Mouse (Mus musculus) embryonic facial prominence, embryonic 11.5 days (tissue): ENCODE measurements around the gene Palm. TPM values are rescaled to one million over a fixed set of nuclear protein-coding genes. Genes with fewer than 3 reads are reported as not detected.
"Not testable (repeated sequence)": the region's sequence is repeated elsewhere in the genome, so short reads cannot be mapped to it uniquely, and the experiment has no call there.

ENCODE experiments used
- ATAC-seq: fragments of 200-750 bp; cut with Nextera tagmentation; replicated peaks from 2 replicates; pipeline ENCODE4 v1.8.0; 2017; ENCODE audit warnings: low read depth; ENCODE audit not compliant: insufficient number of reproducible peaks, low FRiP score, low TSS enrichment
- DNase-seq: peaks from one replicate; pipeline ENCODE4 v3.0.0-alpha.2; 2015; ENCODE audit warnings: low spot score
- H3K27ac ChIP-seq: fragments of 300-500 bp; sonication (generic); replicated peaks from 2 replicates; pipeline ENCODE4 v1.5.1; 2014; ENCODE audit warnings: mild to moderate bottlenecking, low read depth, low read length, control low read depth
- H3K27me3 ChIP-seq: fragments of 300-500 bp; sonication (generic); 2 replicates; pipeline ENCODE4 v1.6.1; 2014; ENCODE audit warnings: mild to moderate bottlenecking, low read length, moderate library complexity, mixed read lengths; ENCODE audit not compliant: control insufficient read depth, insufficient read depth
- H3K36me3 ChIP-seq: fragments of 300-500 bp; sonication (generic); replicated peaks from 2 replicates; pipeline ENCODE4 v1.6.1; 2014; ENCODE audit warnings: low read depth, mild to moderate bottlenecking, low read length, moderate library complexity, mixed read lengths; ENCODE audit not compliant: control insufficient read depth, insufficient read depth
- H3K4me1 ChIP-seq: fragments of 300-500 bp; sonication (generic); 2 replicates; pipeline ENCODE4 v1.6.1; 2014; ENCODE audit warnings: low read length, mixed read lengths; ENCODE audit not compliant: control insufficient read depth, insufficient read depth
- H3K4me2 ChIP-seq: fragments of 300-500 bp; sonication (generic); 2 replicates; pipeline ENCODE4 v1.6.1; 2014; ENCODE audit warnings: low read depth, mild to moderate bottlenecking, control low read depth, low read length, moderate library complexity
- H3K4me3 ChIP-seq: fragments of 300-500 bp; sonication (generic); 2 replicates; pipeline ENCODE4 v1.5.1; 2014; ENCODE audit warnings: low read depth, low read length, control low read depth
- H3K9ac ChIP-seq: fragments of 300-500 bp; sonication (generic); replicated peaks from 2 replicates; pipeline ENCODE4 v1.6.1; 2014; ENCODE audit warnings: mild to moderate bottlenecking, control low read depth, low read length
- H3K9me3 ChIP-seq: fragments of 300-500 bp; sonication (generic); replicated peaks from 2 replicates; pipeline ENCODE4 v1.6.1; 2016; ENCODE audit warnings: mild to moderate bottlenecking, low read length, inconsistent platforms, mixed read lengths; ENCODE audit not compliant: control insufficient read depth
- WGBS: fragments of 180-500 bp; shearing (Covaris S2); extraction: QIAGEN DNeasy Blood & Tissue Kit; methylation state at CpG from one replicate; pipeline ENCODE4 v1.1.7; 2014; 5-methylcytosine and 5-hydroxymethylcytosine counted together
- polyA plus RNA-seq: library from polyadenylated mRNA; unstranded; fragments of >200 nt; fragmentation: Nextera tagmentation; extraction: Ambion mirVana; gene quantifications from 2 replicates; pipeline ENCODE4 v1.2.1, GENCODE M21; 2014

Gene Palm
- polyA plus RNA-seq, 1 experiment from 2014 or later, result 85.7 TPM

DNA sequence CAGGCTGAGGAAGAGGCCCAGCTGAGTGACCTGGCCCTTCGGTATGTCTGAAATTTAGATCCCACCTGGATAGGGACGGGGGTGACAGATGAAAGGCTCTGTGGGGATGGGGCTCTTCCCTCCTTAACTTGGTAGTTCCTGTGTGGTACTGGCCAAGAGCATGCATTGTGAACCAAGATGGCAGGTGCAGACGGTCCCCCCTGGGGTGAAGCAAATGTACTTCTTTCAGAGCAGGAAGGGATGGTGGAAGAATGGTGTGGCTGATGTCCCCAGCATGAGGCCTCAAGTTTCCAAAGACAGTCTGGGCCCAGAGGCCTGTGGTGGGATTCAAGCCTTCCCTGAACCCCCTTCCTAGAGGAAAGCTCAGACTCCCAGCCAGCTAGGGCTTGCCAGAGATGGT lies 37.5 kb upstream of the Palm start:
- peaks cover 14% of the 10 kb centered on the region for H3K36me3 ChIP-seq
- DNase-seq (no peak), ATAC-seq (no peak)
- H3K9ac ChIP-seq, result no peak overlapping the region
- no peaks in the 10 kb centered on the region; the same call in 1 of the 2 replicates for H3K4me1 ChIP-seq
- WGBS, result 78% methylated on average over 3 of the region's 3 CpGs
- H3K4me3 ChIP-seq, result no peak overlapping the region
- no peak overlapping the region for H3K4me2 ChIP-seq
- no peaks in the 10 kb centered on the region for H3K9me3 ChIP-seq
- no peak overlapping the region for H3K27ac ChIP-seq
- H3K27me3 ChIP-seq, result no peaks in the 10 kb centered on the region

DNA sequence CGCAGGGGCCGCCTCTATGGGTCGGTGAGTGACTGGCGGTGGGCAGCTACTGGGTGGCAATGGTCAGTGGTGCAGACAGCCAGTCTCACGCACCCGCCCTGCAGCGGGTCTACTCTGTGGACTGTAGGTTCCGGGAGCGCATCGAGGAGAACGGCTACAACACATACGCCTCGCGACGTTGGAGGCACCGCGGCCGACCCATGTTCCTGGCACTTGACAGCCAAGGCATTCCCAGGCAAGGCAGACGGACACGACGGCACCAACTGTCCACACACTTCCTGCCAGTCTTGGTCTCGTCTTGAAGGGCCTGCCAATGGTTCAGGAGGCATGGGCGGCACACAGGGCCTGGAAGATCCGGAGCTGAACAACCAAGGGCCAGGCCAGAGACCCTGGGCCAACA lies 36.7 kb upstream of the Palm start:
- Histone ChIP-seq H3K27me3 (no peaks in the 10 kb centered on the region), H3K4me1 (no peaks in the 10 kb centered on the region; the same call in 1 of the 2 replicates), H3K36me3 (peaks cover 16% of the 10 kb centered on the region), H3K9me3 (no peaks in the 10 kb centered on the region), H3K4me2 (no peak overlapping the region), H3K27ac (no peak overlapping the region), H3K9ac (no peak overlapping the region), H3K4me3 (no peak overlapping the region)
- DNase-seq (no peak), ATAC-seq (no peak)
- 94% methylated on average over 24 of the region's 24 CpGs for WGBS

DNA sequence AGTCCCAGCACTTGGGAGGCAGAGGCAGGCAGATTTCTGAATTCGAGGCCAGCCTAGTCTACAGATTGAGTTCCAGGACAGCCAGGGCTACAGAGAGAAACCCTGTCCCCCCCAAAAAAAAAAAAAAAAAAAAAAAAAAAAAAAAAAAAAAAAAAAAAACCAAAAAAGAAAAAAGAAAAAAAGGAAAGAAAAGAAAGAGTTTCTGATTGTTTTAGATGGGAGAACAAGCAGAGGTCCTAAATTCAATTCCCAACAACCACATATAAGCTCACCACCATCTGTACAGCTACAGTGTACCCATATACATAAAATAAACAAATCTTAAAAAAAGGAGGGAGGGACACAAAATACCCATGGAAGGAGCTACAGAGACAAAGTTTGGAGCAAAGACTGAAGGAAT lies 33.7 kb upstream of the Palm start:
- ATAC-seq, H3K9ac ChIP-seq, DNase-seq, H3K4me2 ChIP-seq, H3K9me3 ChIP-seq, H3K4me3 ChIP-seq, H3K27ac ChIP-seq, H3K4me1 ChIP-seq, H3K27me3 ChIP-seq: not testable (repeated sequence)
- H3K36me3 ChIP-seq, result peaks cover 20% of the 10 kb centered on the region
- 95% methylated on average over 1 of the region's 1 CpGs for WGBS

DNA sequence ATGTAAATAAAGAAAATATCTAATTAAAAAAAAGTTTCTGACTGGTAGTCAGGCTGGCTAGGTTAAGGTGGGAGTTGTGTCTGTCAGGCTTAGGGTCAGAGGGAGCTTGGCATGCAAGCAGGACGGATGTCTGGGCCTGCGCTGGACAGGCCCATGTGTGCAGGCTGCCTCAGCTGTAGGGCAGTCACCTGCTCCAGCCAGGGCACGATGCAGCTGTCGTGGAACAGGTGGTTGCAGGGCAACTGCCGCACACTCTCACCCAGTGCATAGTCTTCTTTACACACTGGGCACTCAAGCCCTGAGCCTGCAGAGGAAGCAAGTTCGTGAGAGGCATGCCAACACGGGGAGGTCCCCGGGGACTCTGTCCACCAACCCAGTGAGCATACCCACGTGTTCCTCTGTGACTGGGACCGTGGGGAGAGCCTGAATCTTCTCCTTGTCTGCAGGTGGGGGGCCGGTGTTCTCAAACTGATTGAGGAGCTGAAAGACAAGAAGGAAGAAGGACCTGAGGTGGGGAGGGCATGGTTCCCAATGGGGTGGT lies 32.7 kb upstream of the Palm start:
- no peaks in the 10 kb centered on the region for H3K9me3 ChIP-seq
- H3K4me3 ChIP-seq, result no peak overlapping the region
- H3K4me2 ChIP-seq, result no peak overlapping the region
- H3K9ac ChIP-seq, result no peak overlapping the region
- H3K27ac ChIP-seq, result no peak overlapping the region
- 91% methylated on average over 11 of the region's 11 CpGs for WGBS
- peaks cover 5% of the 10 kb centered on the region for H3K4me1 ChIP-seq
- peaks cover 20% of the 10 kb centered on the region for H3K36me3 ChIP-seq
- DNase-seq (no peak), ATAC-seq (no peak)
- no peaks in the 10 kb centered on the region for H3K27me3 ChIP-seq

DNA sequence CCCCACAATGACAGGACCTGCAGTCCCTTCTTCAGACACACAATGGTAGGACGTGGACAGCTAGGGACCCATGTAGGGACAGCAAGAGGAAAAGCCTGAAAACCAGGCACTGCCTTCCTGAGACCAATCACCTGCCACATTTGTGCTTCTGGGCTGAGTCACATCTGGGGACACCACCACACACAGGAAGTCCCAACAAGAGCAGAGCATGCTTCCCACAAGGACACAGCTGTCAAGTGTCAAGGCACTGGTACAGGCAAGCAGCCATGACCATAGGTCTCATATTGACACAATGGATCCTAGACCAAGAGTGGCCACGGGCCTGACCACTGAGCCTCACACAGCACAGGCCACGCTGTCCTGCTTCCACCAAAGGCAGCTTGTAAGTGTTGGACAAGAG lies 30.5 kb upstream of the Palm start:
- peaks cover 11% of the 10 kb centered on the region for H3K4me1 ChIP-seq
- H3K9ac ChIP-seq, result no peak overlapping the region
- no peak overlapping the region for H3K27ac ChIP-seq
- no peak overlapping the region for H3K4me3 ChIP-seq
- no peaks in the 10 kb centered on the region for H3K27me3 ChIP-seq
- 94% methylated on average over 3 of the region's 3 CpGs for WGBS
- H3K4me2 ChIP-seq, result no peak overlapping the region
- ATAC-seq (no peak), DNase-seq (no peak)
- no peaks in the 10 kb centered on the region for H3K9me3 ChIP-seq
- peaks cover 17% of the 10 kb centered on the region for H3K36me3 ChIP-seq

DNA sequence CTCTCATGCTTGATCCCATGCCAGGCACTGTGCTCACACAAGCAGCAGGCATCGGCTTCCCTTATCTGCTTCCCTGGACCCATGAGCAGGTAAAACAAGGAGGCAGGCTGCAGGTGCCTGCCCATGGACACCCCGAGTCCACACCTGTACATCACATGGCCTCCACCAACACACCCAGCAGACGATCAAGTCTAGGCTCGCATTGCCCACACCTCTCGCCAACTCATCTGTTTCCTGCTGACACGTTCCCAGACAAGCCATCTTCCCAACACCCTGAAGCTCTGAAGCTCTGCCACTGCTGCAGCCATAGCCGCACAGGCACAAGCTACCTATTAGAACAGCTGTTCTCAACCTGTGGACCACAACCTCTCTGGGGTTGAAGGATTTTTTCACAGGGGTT lies 29.1 kb upstream of the Palm start:
- no peak for DNase-seq
- no peak overlapping the region for H3K4me3 ChIP-seq
- no peak overlapping the region for H3K4me2 ChIP-seq
- H3K4me1 ChIP-seq, result peaks cover 13% of the 10 kb centered on the region
- 86% methylated on average over 7 of the region's 7 CpGs for WGBS
- H3K27ac ChIP-seq, result no peak overlapping the region
- no peaks in the 10 kb centered on the region for H3K27me3 ChIP-seq
- ATAC-seq, result no peak
- H3K9me3 ChIP-seq, result no peaks in the 10 kb centered on the region
- H3K36me3 ChIP-seq, result peaks cover 8% of the 10 kb centered on the region
- H3K9ac ChIP-seq, result no peak overlapping the region

DNA sequence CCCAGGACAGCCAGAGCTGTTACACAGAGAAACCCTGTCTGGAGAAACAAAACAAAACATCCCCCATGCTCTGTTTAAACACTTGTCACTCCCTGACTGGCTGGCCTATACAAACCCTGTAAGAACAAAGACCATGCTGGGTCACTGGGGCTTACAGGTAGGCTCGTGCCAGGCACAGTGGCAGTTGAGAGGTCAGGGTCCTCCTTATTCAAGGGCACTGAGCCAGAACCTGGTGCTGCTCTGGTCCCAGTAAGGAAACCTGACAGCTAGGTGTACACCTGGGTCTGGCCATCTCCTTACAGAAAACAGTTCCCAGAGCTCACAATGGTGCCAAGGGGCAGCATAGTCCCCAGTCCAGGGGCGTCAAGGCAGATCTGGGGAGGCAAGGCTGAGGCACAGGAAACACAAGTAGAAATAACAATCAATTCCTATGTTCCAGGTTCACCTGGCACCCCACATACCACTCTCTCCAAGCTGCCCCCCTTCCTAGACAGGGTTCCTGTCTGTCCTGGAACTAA lies 28.1 kb upstream of the Palm start:
- H3K4me3 ChIP-seq, result peak overlapping the region; percentile 91; the same call in 1 of the 2 replicates
- no peaks in the 10 kb centered on the region for H3K9me3 ChIP-seq
- H3K27ac ChIP-seq, result no peak overlapping the region
- ATAC-seq (no peak), DNase-seq (no peak)
- peak overlapping the region; percentile 90 for H3K4me2 ChIP-seq
- H3K9ac ChIP-seq, result no peak overlapping the region; the same call in none of the 2 replicates
- peaks cover 8% of the 10 kb centered on the region for H3K36me3 ChIP-seq
- no peaks in the 10 kb centered on the region for H3K27me3 ChIP-seq
- peaks cover 13% of the 10 kb centered on the region for H3K4me1 ChIP-seq
- WGBS, result 85% methylated on average over 2 of the region's 2 CpGs

DNA sequence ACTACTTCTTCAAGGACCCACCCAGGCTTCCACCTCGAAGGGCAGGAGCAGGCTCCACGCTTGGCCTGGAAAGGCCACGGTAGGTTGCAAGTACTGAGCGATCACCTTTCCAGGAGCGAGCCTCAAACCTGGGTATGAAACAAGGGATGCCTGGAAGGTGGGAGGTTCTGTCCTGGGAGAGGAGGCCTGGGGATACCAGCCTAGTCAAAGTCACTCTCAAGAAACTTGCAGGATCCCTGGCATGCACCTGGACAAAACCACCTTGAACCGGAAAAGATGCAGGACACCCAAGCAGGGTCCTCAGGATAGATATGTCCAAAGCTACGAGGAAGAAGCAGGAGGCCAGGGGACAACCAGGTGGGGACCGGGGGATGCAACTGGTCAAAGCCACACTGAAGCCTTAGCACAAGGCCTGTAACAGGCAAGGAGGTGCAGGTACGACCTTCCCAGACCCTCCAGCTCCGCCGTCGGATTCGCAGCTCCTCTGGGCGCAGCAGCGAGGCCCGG lies 27.3 kb upstream of the Palm start:
- Histone ChIP-seq H3K4me1 (peaks cover 13% of the 10 kb centered on the region), H3K4me2 (peak overlapping the region; percentile 90), H3K9me3 (no peaks in the 10 kb centered on the region), H3K27me3 (no peaks in the 10 kb centered on the region), H3K27ac (peak overlapping the region; percentile 88), H3K4me3 (peak overlapping the region; percentile 91), H3K9ac (peak overlapping the region; percentile 91), H3K36me3 (peaks cover 4% of the 10 kb centered on the region)
- WGBS, result 11% methylated on average over 14 of the region's 16 CpGs
- no peak for DNase-seq
- peak; percentile 11; the same call in 1 of the 2 replicates for ATAC-seq
